Mouse (Mus musculus): ENCODE results near the gene Ide.

DNA sequence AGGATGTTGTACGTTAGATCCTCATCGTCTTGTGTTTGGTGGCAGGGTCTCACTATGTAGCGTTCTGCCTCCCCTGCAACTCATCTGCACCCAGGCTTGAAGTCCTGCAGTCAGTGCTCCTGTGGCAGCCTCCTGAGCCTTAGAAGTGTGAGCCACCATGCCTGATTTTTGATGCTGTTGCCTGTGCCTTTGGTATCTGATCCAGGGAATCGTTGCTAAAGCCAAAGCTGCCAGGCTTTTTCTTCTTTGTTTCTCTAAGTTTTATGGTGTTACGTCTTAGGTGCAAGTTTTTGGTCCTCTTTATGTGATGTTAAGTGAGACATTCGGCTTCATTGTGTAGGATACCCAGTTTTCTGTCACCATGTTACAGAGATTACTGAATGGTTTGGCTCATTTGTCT lies 41.2 kb upstream of the Ide start:
- TF ChIP-seq CTCF (IDR thresholded peaks at IDR 0.05; ENCODE audit: extremely low read depth, insufficient read depth, low read length) (no peak), POLR2A (IDR thresholded peaks at IDR 0.05; ENCODE audit: extremely low read depth, insufficient read depth, low read length) (no peak)

Measured in cortical plate, adult 2 months (tissue).